Mouse (Mus musculus) forebrain, embryonic 13.5 days (tissue): Measurements from ENCODE around the gene Sp9. TPM values are rescaled to one million over a fixed set of nuclear protein-coding genes. Genes with fewer than 3 reads are reported as not detected.

ENCODE experiments used
- ATAC-seq: fragments of 200-750 bp; cut with Nextera tagmentation; 2 replicates; pipeline ENCODE4 v1.8.0; 2017
- H3K27ac ChIP-seq: fragments of 300-500 bp; sonication (generic); 2 replicates; pipeline ENCODE4 v1.5.1; 2015; ENCODE audit warnings: inconsistent platforms, mild to moderate bottlenecking, moderate library complexity
- H3K27me3 ChIP-seq: fragments of 300-500 bp; sonication (generic); 2 replicates; pipeline ENCODE4 v1.6.1; 2015; ENCODE audit warnings: mild to moderate bottlenecking, inconsistent platforms
- H3K36me3 ChIP-seq: fragments of 300-500 bp; sonication (generic); 2 replicates; pipeline ENCODE4 v1.6.1; 2015; ENCODE audit warnings: mild to moderate bottlenecking, inconsistent platforms; ENCODE audit not compliant: poor library complexity, severe bottlenecking
- H3K4me1 ChIP-seq: fragments of 300-500 bp; sonication (generic); 2 replicates; pipeline ENCODE4 v1.6.1; 2015; ENCODE audit warnings: inconsistent platforms
- H3K4me2 ChIP-seq: fragments of 300-500 bp; sonication (generic); 2 replicates; pipeline ENCODE4 v1.6.1; 2015; ENCODE audit warnings: inconsistent platforms, mild to moderate bottlenecking, moderate library complexity
- H3K4me3 ChIP-seq: fragments of 300-500 bp; sonication (generic); 2 replicates; pipeline ENCODE4 v1.5.1; 2015; ENCODE audit warnings: mild to moderate bottlenecking, inconsistent platforms
- H3K9ac ChIP-seq: fragments of 300-500 bp; sonication (generic); 2 replicates; pipeline ENCODE4 v1.6.1; 2015; ENCODE audit warnings: mild to moderate bottlenecking, inconsistent platforms
- H3K9me3 ChIP-seq: fragments of 300-500 bp; sonication (generic); replicated peaks from 2 replicates; pipeline ENCODE4 v1.6.1; 2016; ENCODE audit warnings: inconsistent platforms
- WGBS: fragments of 180-500 bp; shearing (Covaris S2); methylation state at CpG from one replicate; pipeline ENCODE4 v1.1.7; 2015; 5-methylcytosine and 5-hydroxymethylcytosine counted together
- polyA plus RNA-seq: library from polyadenylated mRNA; unstranded; fragments of >200 nt; fragmentation: Nextera tagmentation; extraction: Ambion mirVana; gene quantifications from 2 replicates; pipeline ENCODE4 v1.2.1, GENCODE M21; 2015

The Sp9 gene
- polyA plus RNA-seq: 10.6 and 15.4 TPM in 2 replicates

- peak; percentile 95 for ATAC-seq
- Histone ChIP-seq H3K27ac (peak within 1 kb of the TSS; percentile 91), H3K4me1 (peaks cover 49% of the 10 kb centered on the region), H3K4me3 (peak within 1 kb of the TSS; percentile 53), H3K36me3 (peaks cover 13% of the 10 kb centered on the region), H3K4me2 (peak within 1 kb of the TSS; percentile 62), H3K27me3 (peaks cover 75% of the 10 kb centered on the region), H3K9ac (peak within 1 kb of the TSS; percentile 86), H3K9me3 (no peaks in the 10 kb centered on the region)
- WGBS: under 1% methylated on average over 48 of the region's 48 CpGs
Measured at GRCm38 (mm10) chr2:73271459-73272161, at the start of gene Sp9. Gene Sp9 (plus strand): TSS chr2:73271925.

GRCm38 (mm10) chr2:73231081-73231480, 40.6 kb upstream of the Sp9 start:
- Histone ChIP-seq H3K27me3 (no peaks in the 10 kb centered on the region), H3K27ac (no peak overlapping the region), H3K4me3 (no peak overlapping the region), H3K9me3 (no peaks in the 10 kb centered on the region), H3K9ac (no peak overlapping the region), H3K4me1 (no peaks in the 10 kb centered on the region), H3K4me2 (no peak overlapping the region), H3K36me3 (no peaks in the 10 kb centered on the region)
- WGBS: 46% methylated on average over 3 of the region's 3 CpGs
- no peak for ATAC-seq

GRCm38 (mm10) chr2:73241299-73241698, 30.4 kb upstream of the Sp9 start:
- Histone ChIP-seq H3K4me2 (no peak overlapping the region), H3K27me3 (no peaks in the 10 kb centered on the region), H3K9me3 (no peaks in the 10 kb centered on the region), H3K9ac (no peak overlapping the region), H3K27ac (no peak overlapping the region), H3K4me3 (no peak overlapping the region), H3K4me1 (no peaks in the 10 kb centered on the region), H3K36me3 (no peaks in the 10 kb centered on the region)
- WGBS: 78% methylated on average over 4 of the region's 4 CpGs
- no peak for ATAC-seq

- no peak overlapping the region for H3K4me2 ChIP-seq
- no peaks in the 10 kb centered on the region for H3K27me3 ChIP-seq
- no peak for ATAC-seq
- no peak overlapping the region for H3K27ac ChIP-seq
- no peak overlapping the region for H3K4me3 ChIP-seq
- H3K9ac ChIP-seq: no peak overlapping the region
- H3K4me1 ChIP-seq: no peaks in the 10 kb centered on the region
- 37% methylated on average over 4 of the region's 4 CpGs for WGBS
- no peaks in the 10 kb centered on the region; the same call in 1 of the 2 replicates for H3K9me3 ChIP-seq
- H3K36me3 ChIP-seq: no peaks in the 10 kb centered on the region
Measured at GRCm38 (mm10) chr2:73248701-73249100, 23.0 kb upstream of the Sp9 start.

- ATAC-seq: no peak
- Histone ChIP-seq H3K9ac (peak overlapping the region; percentile 47; the same call in 1 of the 2 replicates), H3K27me3 (peaks cover 65% of the 10 kb centered on the region), H3K36me3 (no peaks in the 10 kb centered on the region), H3K27ac (no peak overlapping the region), H3K4me1 (peaks cover 32% of the 10 kb centered on the region), H3K4me3 (peak overlapping the region; percentile 40), H3K9me3 (peaks cover 4% of the 10 kb centered on the region; the same call in 1 of the 2 replicates), H3K4me2 (peak overlapping the region; percentile 65)
- 3% methylated on average over 16 of the region's 16 CpGs for whole genome bisulfite sequencing
Measured at GRCm38 (mm10) chr2:73263172-73263765, 8.5 kb upstream of the Sp9 start.

- H3K4me1 ChIP-seq: peaks cover 32% of the 10 kb centered on the region
- no peak overlapping the region for H3K27ac ChIP-seq
- H3K27me3 ChIP-seq: peaks cover 67% of the 10 kb centered on the region
- under 1% methylated on average over 38 of the region's 38 CpGs for WGBS
- H3K4me2 ChIP-seq: peak overlapping the region; percentile 65
- H3K9ac ChIP-seq: peak overlapping the region; percentile 47; the same call in 1 of the 2 replicates
- peak; percentile 29 for ATAC-seq
- peaks cover 4% of the 10 kb centered on the region; the same call in 1 of the 2 replicates for H3K9me3 ChIP-seq
- H3K4me3 ChIP-seq: peak overlapping the region; percentile 40
- H3K36me3 ChIP-seq: no peaks in the 10 kb centered on the region
Measured at GRCm38 (mm10) chr2:73263794-73264610, 7.7 kb upstream of the Sp9 start.

- H3K9me3 ChIP-seq: peaks cover 4% of the 10 kb centered on the region; the same call in 1 of the 2 replicates
- WGBS: 6% methylated on average over 11 of the region's 11 CpGs
- peak; percentile 23; the same call in 1 of the 2 replicates for ATAC-seq
- peak overlapping the region; percentile 65 for H3K4me2 ChIP-seq
- H3K4me1 ChIP-seq: peaks cover 34% of the 10 kb centered on the region
- no peaks in the 10 kb centered on the region for H3K36me3 ChIP-seq
- peaks cover 68% of the 10 kb centered on the region for H3K27me3 ChIP-seq
- peak overlapping the region; percentile 40; the same call in 1 of the 2 replicates for H3K4me3 ChIP-seq
- no peak overlapping the region for H3K27ac ChIP-seq
- peak overlapping the region; percentile 47; the same call in 1 of the 2 replicates for H3K9ac ChIP-seq
Measured at GRCm38 (mm10) chr2:73264611-73265195, 7.0 kb upstream of the Sp9 start.

- Histone ChIP-seq H3K27ac (no peak overlapping the region), H3K36me3 (no peaks in the 10 kb centered on the region), H3K4me1 (peaks cover 47% of the 10 kb centered on the region), H3K9ac (no peak overlapping the region), H3K4me3 (no peak overlapping the region), H3K9me3 (peaks cover 2% of the 10 kb centered on the region; the same call in 1 of the 2 replicates), H3K4me2 (peak overlapping the region; percentile 11; the same call in 1 of the 2 replicates), H3K27me3 (peaks cover 81% of the 10 kb centered on the region)
- 6% methylated on average over 5 of the region's 5 CpGs for WGBS
- ATAC-seq: no peak
Measured at GRCm38 (mm10) chr2:73266011-73266410, 5.7 kb upstream of the Sp9 start.

- H3K9me3 ChIP-seq: no peaks in the 10 kb centered on the region
- H3K27ac ChIP-seq: no peak overlapping the region
- peaks cover 86% of the 10 kb centered on the region for H3K27me3 ChIP-seq
- no peak overlapping the region for H3K4me3 ChIP-seq
- H3K9ac ChIP-seq: no peak overlapping the region
- H3K36me3 ChIP-seq: no peaks in the 10 kb centered on the region
- WGBS: 60% methylated on average over 1 of the region's 1 CpGs
- no peak for ATAC-seq
- peaks cover 53% of the 10 kb centered on the region for H3K4me1 ChIP-seq
- H3K4me2 ChIP-seq: no peak overlapping the region
Measured at GRCm38 (mm10) chr2:73266623-73267022, 5.1 kb upstream of the Sp9 start.

- no peaks in the 10 kb centered on the region for H3K36me3 ChIP-seq
- peaks cover 86% of the 10 kb centered on the region for H3K27me3 ChIP-seq
- no peak overlapping the region for H3K4me2 ChIP-seq
- H3K9ac ChIP-seq: no peak overlapping the region
- no peak overlapping the region for H3K4me3 ChIP-seq
- no peak overlapping the region for H3K27ac ChIP-seq
- peaks cover 53% of the 10 kb centered on the region for H3K4me1 ChIP-seq
- WGBS: 12% methylated on average over 3 of the region's 3 CpGs
- no peaks in the 10 kb centered on the region for H3K9me3 ChIP-seq
- no peak for ATAC-seq
Measured at GRCm38 (mm10) chr2:73267231-73267630, 4.5 kb upstream of the Sp9 start.

GRCm38 (mm10) chr2:73267818-73268217, 3.9 kb upstream of the Sp9 start:
- Histone ChIP-seq H3K4me2 (peak overlapping the region; percentile 48), H3K9me3 (no peaks in the 10 kb centered on the region), H3K4me3 (peak overlapping the region; percentile 17), H3K9ac (peak overlapping the region; percentile 26; the same call in 1 of the 2 replicates), H3K4me1 (peaks cover 57% of the 10 kb centered on the region), H3K27ac (peak overlapping the region; percentile 55; the same call in 1 of the 2 replicates), H3K27me3 (peaks cover 86% of the 10 kb centered on the region), H3K36me3 (no peaks in the 10 kb centered on the region)
- no peak for ATAC-seq
- WGBS: 2% methylated on average over 4 of the region's 4 CpGs
